Mouse (Mus musculus) G1E (cell line): ENCODE measurements at regions not wholly inside any gene's neighbourhood (a gene's known extent, or its start where the extent isn't known, plus 50 kb on each side); places are given as distances from the start of the nearest gene placed in this dataset.

Source experiments
- CTCF ChIP-seq: IDR thresholded peaks from 2 replicates; pipeline ENCODE4 v1.5.1; 2012; ENCODE audit warnings: low read depth, low read length, inconsistent platforms, mixed read lengths
- GATA2 ChIP-seq: IDR thresholded peaks from 2 replicates; pipeline ENCODE4 v1.6.1; 2012; ENCODE audit warnings: low read depth, low read length, inconsistent platforms, borderline replicate concordance

- TF ChIP-seq CTCF (no peak), GATA2 (no peak)
These were observed 462.2 kb upstream of the Kif2a start for GRCm38 (mm10) chr13:107483967-107484629.
